ENCODE assay signal across 1 mouse cellular context in the genomic region with DNA sequence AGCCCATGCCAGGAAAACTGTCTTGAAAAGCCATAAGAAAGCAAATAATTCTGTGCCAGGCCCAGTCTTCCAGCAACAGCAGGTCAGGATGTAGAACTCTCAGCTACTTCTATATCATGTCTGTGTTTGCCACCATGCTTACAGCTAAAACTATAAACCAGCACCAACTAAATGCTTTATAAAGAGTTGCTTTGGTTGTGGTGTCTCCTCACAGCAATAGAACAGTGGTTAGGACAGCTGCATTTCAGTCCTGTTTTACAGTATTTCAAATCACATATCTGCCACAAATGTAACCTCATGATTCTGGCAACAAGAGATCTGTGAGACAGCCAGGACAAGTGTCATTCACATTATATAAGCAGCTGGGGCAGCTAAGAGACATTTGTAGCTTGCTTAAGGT.
TF ChIP-seq lines count a peak whose summit lies in the region.

No protein-coding gene starts in this region.

TF ChIP-seq in MEL, 35 proteins besides CTCF, POLR2A, EP300 and RAD21:
- no peak for TF ChIP-seq ETS1 (IDR thresholded peaks at IDR 0.05; ENCODE audit: low read depth, low read length)
- TF ChIP-seq POLR2AphosphoS5 (IDR thresholded peaks at IDR 0.05; ENCODE audit: borderline replicate concordance, low read depth, low read length) = peak; percentile 88; the same call in 1 of the 2 replicates
TF ChIP-seq in MEL: peak in this region for 1.
